Mouse (Mus musculus) spleen, adult 2 months (tissue): ENCODE results near the gene Acot12. TPM values are rescaled to one million over a fixed set of nuclear protein-coding genes. Genes with fewer than 3 reads are reported as not detected.

Experiments
- DNase-seq, 2 experiments: peaks; one replicate each; pipeline versions ENCODE4 v3.0.0 to v3.0.0-alpha.2; 2012 to 2021; ENCODE audit warnings: low spot score in 2 of 2, low read depth in 1 of 2
- H3K27ac ChIP-seq: fragments of 200-500 bp; 2 replicates; pipeline ENCODE4 v1.5.1; 2012; ENCODE audit warnings: low read length, inconsistent platforms; ENCODE audit not compliant: insufficient read depth
- H3K27me3 ChIP-seq: fragments of 200-500 bp; 2 replicates; pipeline ENCODE4 v1.6.1; 2012; ENCODE audit warnings: mild to moderate bottlenecking, moderate library complexity, low read length, inconsistent platforms; ENCODE audit not compliant: control insufficient read depth, insufficient read depth
- H3K36me3 ChIP-seq: fragments of 200-500 bp; 2 replicates; pipeline ENCODE4 v1.6.1; 2012; ENCODE audit warnings: mild to moderate bottlenecking, low read length, inconsistent platforms; ENCODE audit not compliant: control insufficient read depth, insufficient read depth
- H3K4me1 ChIP-seq: fragments of 200-500 bp; 2 replicates; pipeline ENCODE4 v1.6.1; 2011; ENCODE audit warnings: inconsistent platforms; ENCODE audit not compliant: control insufficient read depth, insufficient read depth, insufficient read length
- H3K4me3 ChIP-seq: fragments of 200-500 bp; 2 replicates; pipeline ENCODE4 v1.5.1; 2011; ENCODE audit warnings: mild to moderate bottlenecking, inconsistent platforms; ENCODE audit not compliant: insufficient read depth, insufficient read length; ENCODE audit errors: extremely low read depth
- CTCF ChIP-seq: fragments of 200-500 bp; IDR thresholded peaks from 2 replicates; pipeline ENCODE4 v1.5.1; 2011; ENCODE audit warnings: mild to moderate bottlenecking, inconsistent platforms; ENCODE audit not compliant: insufficient read depth, insufficient read length, insufficient replicate concordance; ENCODE audit errors: extremely low read depth
- POLR2A ChIP-seq: fragments of 200-500 bp; IDR thresholded peaks from 2 replicates; pipeline ENCODE4 v1.6.1; 2011; ENCODE audit warnings: low read depth, low read length, inconsistent platforms
- WGBS: fragments of 180-500 bp; shearing (Covaris S2); methylation state at CpG from one replicate; pipeline ENCODE4 v1.1.7; 2018; 5-methylcytosine and 5-hydroxymethylcytosine counted together
- polyA plus RNA-seq: library from polyadenylated mRNA; depleted of rRNA; stranded (reverse); fragments of >200 nt; gene quantifications from 2 replicates; pipeline ENCODE4 v1.2.3, GENCODE M21; 2012

Gene Acot12
- polyA plus RNA-seq, 1 experiment, result not detected

GRCm38 (mm10) chr13:91796003-91796402 is 54.7 kb downstream of the Acot12 start:
- H3K36me3 ChIP-seq, result peaks cover 29% of the 10 kb centered on the region
- 98% methylated on average over 6 of the region's 6 CpGs for WGBS

DNA sequence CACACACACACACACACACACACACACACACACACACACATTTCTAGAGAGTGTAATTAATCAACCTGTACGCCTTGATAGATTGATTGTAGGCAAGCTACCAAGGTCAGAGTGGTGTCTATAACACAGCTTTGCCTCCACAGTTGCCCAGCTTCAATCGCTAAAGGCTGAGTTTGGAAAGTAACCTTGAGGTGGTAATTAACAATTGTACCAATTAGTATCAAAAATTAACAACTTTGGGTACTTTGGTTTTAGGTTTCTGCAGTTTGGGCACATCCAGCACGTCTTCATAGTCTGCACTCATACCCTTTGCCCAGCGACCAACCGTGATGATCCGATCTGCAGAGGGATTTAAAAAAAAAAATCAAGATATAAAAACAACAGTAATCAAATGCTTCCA is 55.6 kb downstream of the Acot12 start:
- Histone ChIP-seq H3K27ac (no peak overlapping the region), H3K4me1 (no peaks in the 10 kb centered on the region), H3K27me3 (no peaks in the 10 kb centered on the region), H3K36me3 (peaks cover 31% of the 10 kb centered on the region), H3K4me3 (no peak overlapping the region)
- no peak for DNase-seq
- 92% methylated on average over 6 of the region's 6 CpGs for WGBS
- TF ChIP-seq POLR2A, result no peak
- no peak for TF ChIP-seq CTCF

More at GRCm38 (mm10) chr13:91796003-91796402, 54.7 kb downstream of the Acot12 start:
- H3K27ac ChIP-seq, result no peak overlapping the region
- no peaks in the 10 kb centered on the region for H3K27me3 ChIP-seq
- TF ChIP-seq POLR2A, result no peak
- no peak for TF ChIP-seq CTCF
- no peak for DNase-seq
- H3K4me3 ChIP-seq, result no peak overlapping the region
- no peaks in the 10 kb centered on the region for H3K4me1 ChIP-seq

DNA sequence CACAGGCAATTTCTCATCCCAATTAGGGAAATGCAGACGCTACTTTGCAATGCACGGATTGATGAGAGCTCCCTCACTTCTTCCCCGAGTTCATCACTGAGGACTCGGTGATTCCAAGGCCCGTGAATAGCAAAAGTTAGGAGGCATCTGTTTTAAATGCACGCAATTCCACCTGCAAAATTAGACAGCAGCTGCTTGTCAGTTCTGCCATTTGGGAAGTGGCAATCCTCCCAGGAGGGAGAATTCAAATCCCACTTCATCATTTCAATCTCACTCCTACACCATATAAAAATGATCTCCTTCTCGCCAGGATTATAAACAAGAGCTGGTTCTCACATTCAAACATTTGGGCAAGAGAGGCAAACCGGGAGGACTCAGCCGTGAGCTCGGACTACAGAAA is 56.1 kb downstream of the Acot12 start:
- DNase-seq, result no peak
- Histone ChIP-seq H3K4me1 (no peaks in the 10 kb centered on the region), H3K27me3 (no peaks in the 10 kb centered on the region), H3K4me3 (no peak overlapping the region), H3K27ac (no peak overlapping the region), H3K36me3 (peaks cover 31% of the 10 kb centered on the region)
- no peak for TF ChIP-seq POLR2A
- no peak for TF ChIP-seq CTCF
- 95% methylated on average over 10 of the region's 10 CpGs for WGBS

GRCm38 (mm10) chr13:91801726-91802125 is 60.4 kb downstream of the Acot12 start:
- WGBS, result 64% methylated on average over 5 of the region's 5 CpGs
- Histone ChIP-seq H3K27ac (no peak overlapping the region), H3K4me1 (no peaks in the 10 kb centered on the region), H3K4me3 (no peak overlapping the region), H3K27me3 (no peaks in the 10 kb centered on the region), H3K36me3 (peaks cover 36% of the 10 kb centered on the region)
- TF ChIP-seq POLR2A (no peak), CTCF (no peak)
- DNase-seq, result no peak

DNA sequence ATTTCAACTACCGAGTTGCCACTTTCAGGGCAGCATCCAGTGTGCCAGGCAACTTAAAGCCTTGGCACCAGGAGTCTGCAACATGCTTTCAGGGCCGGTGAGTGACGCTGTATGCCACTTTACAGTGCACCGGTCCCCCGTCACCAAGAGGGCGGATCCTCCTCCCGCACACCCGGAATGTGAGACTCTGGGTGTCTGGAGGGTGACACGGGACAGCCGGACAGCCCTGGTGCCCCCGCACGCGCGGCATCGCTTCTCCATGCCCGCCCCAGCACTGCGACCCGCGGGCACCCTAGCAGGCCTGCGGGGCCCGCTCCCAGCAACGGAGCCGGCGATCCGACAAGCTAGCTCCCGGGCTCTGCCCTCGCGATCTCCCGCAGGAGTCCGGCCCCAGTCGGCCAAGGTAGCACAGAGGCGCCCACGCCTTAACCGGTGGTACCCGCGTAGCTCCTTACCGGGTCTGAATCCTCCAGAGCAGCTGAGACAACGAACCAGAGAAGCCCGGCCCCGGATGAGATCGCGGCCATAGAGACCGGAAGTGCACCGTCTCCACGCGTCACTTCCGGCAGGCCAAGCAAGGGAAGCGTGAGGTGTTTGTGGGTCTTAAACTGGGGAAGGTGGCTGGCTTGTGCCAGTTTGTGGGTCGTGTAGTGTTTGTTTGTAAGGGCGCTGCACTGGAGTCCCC is 66.0 kb downstream of the Acot12 start, which contains the start of gene Zcchc9:
Gene Zcchc9, minus strand, starts transcription at position 551 of the 685 bp plus-strand sequence.
- TF ChIP-seq CTCF (0 out of 2 replicates have a peak, but pooled peaks have one; percentile 18), POLR2A (peak; percentile 93)
- peak within 1 kb of the TSS; percentile 96 for H3K27ac ChIP-seq
- peaks cover 9% of the 10 kb centered on the region for H3K36me3 ChIP-seq
- no peaks in the 10 kb centered on the region; the same call in 1 of the 2 replicates for H3K4me1 ChIP-seq
- DNase-seq, result peak; percentile 80 to 87
- peak within 1 kb of the TSS; percentile 97 for H3K4me3 ChIP-seq
- H3K27me3 ChIP-seq, result no peaks in the 10 kb centered on the region
- under 1% methylated on average over 50 of the region's 50 CpGs for WGBS

- 25% methylated on average over 20 of the region's 20 CpGs for WGBS
- no peaks in the 10 kb centered on the region; the same call in 1 of the 2 replicates for H3K4me1 ChIP-seq
- H3K4me3 ChIP-seq, result peak overlapping the region; percentile 97
- peaks cover 9% of the 10 kb centered on the region for H3K36me3 ChIP-seq
- H3K27me3 ChIP-seq, result no peaks in the 10 kb centered on the region
- no peak for TF ChIP-seq CTCF
- no peak for TF ChIP-seq POLR2A
- DNase-seq, result peak in 1 of 2 experiments; percentile 14
- peak overlapping the region; percentile 96 for H3K27ac ChIP-seq
These were observed 66.7 kb downstream of the Acot12 start for GRCm38 (mm10) chr13:91807874-91808575.

GRCm38 (mm10) chr13:91809476-91809875 is 68.2 kb downstream of the Acot12 start:
- no peak for TF ChIP-seq CTCF
- no peak for TF ChIP-seq POLR2A
- Histone ChIP-seq H3K36me3 (peaks cover 8% of the 10 kb centered on the region), H3K4me3 (no peak overlapping the region), H3K27me3 (no peaks in the 10 kb centered on the region), H3K27ac (no peak overlapping the region), H3K4me1 (no peaks in the 10 kb centered on the region; the same call in 1 of the 2 replicates)
- DNase-seq, result peak in 1 of 2 experiments; percentile 14
- WGBS, result 40% methylated on average over 2 of the region's 2 CpGs
